Mouse (Mus musculus) CH12.LX (cell line): Measurements from ENCODE around the gene Nt5c2.

Source experiments
- CTCF ChIP-seq, 2 experiments: IDR thresholded peaks in 1 of 2; conservative IDR thresholded peaks in 1 of 2; 2 replicates each; pipeline ENCODE4 v1.5.1; 2011 to 2012; ENCODE audit warnings: low read depth in 2 of 2, low read length in 2 of 2, improper control_type of control experiment in 1 of 2, inconsistent platforms in 1 of 2, mild to moderate bottlenecking in 1 of 2, moderate library complexity in 1 of 2
- JUN ChIP-seq: IDR thresholded peaks from 2 replicates; pipeline ENCODE4 v1.6.1; 2011; ENCODE audit warnings: low read depth, mild to moderate bottlenecking, low read length, improper control_type of control experiment, moderate library complexity; ENCODE audit not compliant: insufficient read depth
- MXI1 ChIP-seq: IDR thresholded peaks from 2 replicates; pipeline ENCODE4 v1.6.1; 2011; ENCODE audit warnings: mild to moderate bottlenecking, low read depth, low read length, improper control_type of control experiment
- POLR2A ChIP-seq: IDR thresholded peaks from 2 replicates; pipeline ENCODE4 v1.6.1; 2011; ENCODE audit warnings: low read depth, mild to moderate bottlenecking, improper control_type of control experiment, low read length
- ZKSCAN1 ChIP-seq: IDR thresholded peaks from 2 replicates; pipeline ENCODE4 v1.6.1; 2012; ENCODE audit warnings: low read depth, inconsistent platforms, low read length, improper control_type of control experiment, borderline replicate concordance

DNA sequence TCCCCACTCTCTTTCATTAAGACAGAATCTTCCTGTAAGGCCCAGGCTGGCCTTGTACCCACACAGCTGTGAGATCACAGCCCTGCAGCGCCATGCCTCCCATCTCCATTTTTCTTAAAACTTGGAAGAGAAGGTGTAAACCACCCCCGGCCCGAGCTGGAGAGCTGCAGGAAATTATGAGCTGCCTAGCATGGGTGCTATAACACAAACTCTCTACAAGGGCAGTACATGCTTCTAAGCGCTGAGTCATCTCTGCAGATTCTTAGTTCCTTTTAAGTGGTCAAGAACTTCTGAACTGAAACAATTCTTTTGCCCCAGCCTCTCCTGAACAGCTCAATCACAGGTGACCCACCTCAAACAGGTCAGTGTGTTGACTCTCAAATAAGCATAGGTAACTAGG is 20.0 kb upstream of the Nt5c2 start:
- TF ChIP-seq POLR2A: no peak
- no peak for TF ChIP-seq MXI1
- TF ChIP-seq JUN: peak; percentile 79
- no peak for TF ChIP-seq CTCF (conservative IDR thresholded peaks at IDR 0.05 in 1 of 2, IDR thresholded peaks at IDR 0.05 in 1 of 2; ENCODE audit: low read depth in 2 of 2, low read length in 2 of 2)
- no peak for TF ChIP-seq ZKSCAN1
